Mouse (Mus musculus): ENCODE data around the gene Stap2. TPM values are rescaled to one million over a fixed set of nuclear protein-coding genes. Genes with fewer than 3 reads are reported as not detected.

Stap2 gene
- total RNA-seq, 2 experiments from 2014 or later, result 5.1 to 5.4 TPM

GRCm38 (mm10) chr17:55961631-55962030 is 43.8 kb downstream of the Stap2 start:
- peak in 1 of 2 experiments; percentile 11 for DNase-seq (ENCODE audit: low spot score in 2 of 2)

DNA sequence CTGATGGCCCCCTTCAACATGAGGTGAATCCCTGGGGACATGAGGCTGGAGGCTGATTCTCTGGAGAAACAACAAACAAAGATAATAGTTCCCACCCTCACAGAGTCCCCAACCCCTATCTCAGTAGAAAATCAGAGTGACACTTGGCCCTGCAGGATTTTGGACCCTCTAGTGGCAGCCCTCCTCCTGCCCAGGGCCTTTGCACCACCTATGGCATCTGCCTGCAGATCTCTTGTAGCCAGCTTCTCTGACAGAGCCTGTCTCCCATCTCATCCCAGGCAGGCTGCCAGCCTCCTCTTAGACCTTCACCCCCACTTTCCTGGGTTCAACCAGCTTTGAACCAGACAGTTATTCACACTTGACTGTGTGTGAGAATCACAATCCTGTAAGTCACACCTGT is 44.6 kb downstream of the Stap2 start:
- peak in 1 of 2 experiments; percentile 17 for DNase-seq (ENCODE audit: low spot score in 2 of 2)

DNA sequence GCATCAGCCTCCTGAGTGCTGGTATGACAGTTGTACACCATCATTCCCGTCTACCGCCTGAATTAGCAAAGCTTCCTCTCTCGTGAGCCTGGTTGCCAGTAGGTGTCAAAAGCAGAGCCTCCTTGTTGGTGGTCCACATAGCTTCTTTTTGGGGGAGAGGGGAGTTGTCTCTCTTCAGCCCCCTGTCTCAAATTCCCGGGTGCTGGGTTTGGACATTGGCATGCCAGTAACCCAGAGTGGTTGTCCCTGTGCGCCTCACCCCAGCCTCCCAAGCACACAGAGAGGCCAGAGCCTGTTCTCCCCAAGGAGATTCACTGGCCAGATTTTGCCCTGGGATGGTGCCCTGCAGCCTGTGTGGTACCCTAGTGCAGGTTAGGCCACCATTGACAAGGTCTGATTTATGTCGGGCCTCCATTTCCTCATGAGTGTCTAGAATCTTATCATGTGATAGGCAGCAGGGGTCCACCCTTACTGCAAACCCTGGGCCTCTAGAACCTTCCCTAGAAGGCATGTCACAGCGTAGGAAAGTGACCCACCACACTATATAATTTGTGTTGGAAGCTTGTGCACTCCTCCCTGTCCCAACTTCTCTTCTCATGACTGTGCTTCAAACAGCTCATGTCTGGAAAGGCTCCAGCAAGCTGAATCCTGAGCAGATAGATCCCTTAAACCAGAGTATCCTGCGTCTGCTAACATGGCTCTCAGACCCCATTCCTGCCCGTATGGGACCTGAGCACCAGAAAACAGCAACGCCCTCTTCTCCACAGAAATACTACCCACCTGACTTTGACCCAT is 45.2 kb downstream of the Stap2 start:
- no peak for DNase-seq (ENCODE audit: low spot score in 2 of 2)

DNA sequence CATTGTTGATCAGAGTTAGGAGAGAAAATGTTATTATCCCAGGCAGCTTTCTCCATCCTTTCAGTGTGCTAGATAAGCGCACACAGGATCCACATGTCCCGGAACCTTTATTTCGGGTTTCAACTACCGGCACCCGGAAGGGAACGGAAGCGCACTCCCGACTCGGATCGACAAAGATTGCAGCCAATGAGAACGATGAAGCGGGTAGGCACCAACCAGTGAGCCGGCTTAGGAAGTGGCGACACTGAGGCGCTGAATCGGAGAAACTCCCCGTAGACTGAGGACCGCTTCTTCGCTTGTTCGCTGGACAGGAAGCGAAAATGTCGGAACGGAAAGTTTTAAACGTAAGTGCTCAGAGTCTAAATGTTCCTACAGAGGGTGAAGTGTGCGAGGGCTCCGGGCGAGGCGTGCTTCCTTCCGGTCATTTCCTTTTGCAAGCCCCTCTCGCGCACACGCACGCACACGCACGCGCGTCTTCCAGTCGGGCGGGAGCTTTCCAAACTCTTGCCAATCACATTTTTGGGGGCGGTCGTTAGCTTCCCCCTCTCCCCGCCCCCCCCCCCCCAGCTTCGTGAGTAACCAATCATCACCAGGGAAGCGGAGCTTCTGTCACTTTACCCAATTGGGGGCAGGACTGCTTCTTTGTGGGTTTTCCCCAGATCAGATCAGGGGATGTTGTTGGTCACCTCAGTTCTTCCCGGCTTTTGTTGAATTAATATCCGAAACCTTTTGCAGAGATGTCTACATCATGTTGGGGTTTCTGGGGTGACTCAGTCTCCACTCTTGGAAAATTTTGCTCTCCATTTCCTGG is 46.3 kb downstream of the Stap2 start, which contains the start of gene Yju2:
TSS of gene Yju2 (plus strand) at position 182 of the 811 bp plus-strand sequence.
- peak; percentile 88 to 91 for DNase-seq (ENCODE audit: low spot score in 2 of 2)

- DNase-seq (ENCODE audit: low spot score in 2 of 2), result no peak
These were observed 46.8 kb downstream of the Stap2 start for GRCm38 (mm10) chr17:55958584-55958886.

GRCm38 (mm10) chr17:55957726-55958583 is 47.4 kb downstream of the Stap2 start:
- no peak for DNase-seq (ENCODE audit: low spot score in 2 of 2)

DNA sequence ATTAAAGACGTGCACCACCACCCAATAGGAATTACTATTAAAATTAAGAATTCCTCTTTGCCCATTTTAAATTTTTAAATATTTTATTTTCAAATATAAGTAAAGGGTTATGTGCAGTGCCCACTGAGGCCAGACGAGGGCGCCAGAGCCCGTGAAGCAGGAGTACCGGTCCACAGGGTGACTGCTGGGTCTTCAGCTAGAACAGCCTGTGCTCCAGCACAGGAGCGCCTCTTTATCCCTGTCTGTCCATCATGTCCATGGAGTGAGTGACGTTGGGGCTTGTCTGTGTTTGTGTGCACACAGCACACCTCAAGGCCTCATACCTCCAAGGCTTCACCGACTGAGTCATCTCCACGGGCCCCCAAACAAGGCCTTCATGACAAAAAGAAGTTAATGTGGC is 48.2 kb downstream of the Stap2 start:
- DNase-seq (ENCODE audit: low spot score in 2 of 2), result peak; percentile 69 to 78

DNA sequence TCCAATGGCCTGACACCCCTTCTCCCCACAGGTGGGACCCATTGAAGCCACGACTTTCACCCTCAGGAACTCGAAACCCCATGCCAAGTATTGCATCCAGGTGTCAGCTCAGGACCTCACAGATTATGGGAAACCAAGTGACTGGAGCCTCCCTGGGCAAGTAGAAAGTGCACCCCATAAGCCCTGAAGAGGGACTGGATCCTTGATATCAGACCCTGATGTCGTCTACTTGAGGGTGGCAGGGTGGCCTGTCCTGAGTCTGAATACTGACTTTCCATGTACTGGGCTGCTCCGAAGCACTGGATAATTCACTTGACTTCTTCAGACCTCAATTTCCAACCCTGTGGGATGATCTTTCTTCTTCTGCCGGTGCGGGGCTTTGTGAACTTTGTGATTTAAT is 48.8 kb downstream of the Stap2 start:
- no peak for DNase-seq (ENCODE audit: low spot score in 2 of 2)

GRCm38 (mm10) chr17:55956129-55956528 is 49.3 kb downstream of the Stap2 start:
- no peak for DNase-seq (ENCODE audit: low spot score in 2 of 2)

- no peak for DNase-seq (ENCODE audit: low spot score in 2 of 2)
These were observed 51.2 kb downstream of the Stap2 start for GRCm38 (mm10) chr17:55954229-55954628.

GRCm38 (mm10) chr17:55953751-55954150 is 51.6 kb downstream of the Stap2 start:
- DNase-seq (ENCODE audit: low spot score in 2 of 2), result no peak

DNA sequence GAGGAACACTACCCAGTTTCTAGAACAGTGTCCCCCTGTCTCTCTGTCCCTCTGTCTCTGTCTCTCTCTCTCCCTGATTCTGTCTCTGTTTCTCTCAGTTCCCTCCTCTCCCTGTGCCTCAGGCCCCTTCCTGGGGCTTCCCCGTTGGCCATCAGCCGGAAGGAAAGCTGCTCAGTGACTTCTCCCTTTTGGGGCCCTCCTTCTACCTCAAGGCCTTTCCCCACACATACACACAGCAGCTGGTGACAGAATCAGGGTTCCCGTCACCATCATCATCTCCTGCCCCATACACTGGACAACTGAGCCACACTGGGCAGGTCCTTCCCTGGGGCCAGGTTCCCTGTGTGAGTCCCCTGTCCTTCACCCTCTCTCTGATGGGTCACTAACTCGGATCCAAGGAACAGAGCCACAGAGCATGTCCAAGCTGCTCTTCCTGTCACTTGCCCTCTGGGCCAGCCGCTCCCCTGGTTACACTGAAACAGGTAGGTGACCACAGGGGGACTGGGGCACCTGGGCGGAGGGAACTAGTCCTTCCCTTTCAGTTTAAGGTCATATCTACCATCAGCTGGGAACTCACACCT is 52.8 kb downstream of the Stap2 start, which contains the start of gene Ebi3:
TSS of gene Ebi3 (plus strand) at position 194 of the 581 bp plus-strand sequence.
- DNase-seq (ENCODE audit: low spot score in 2 of 2), result no peak

- no peak for DNase-seq (ENCODE audit: low spot score in 2 of 2)
These were observed 53.3 kb downstream of the Stap2 start for GRCm38 (mm10) chr17:55952041-55952440.

- DNase-seq (ENCODE audit: low spot score in 2 of 2), result no peak
These were observed 54.8 kb downstream of the Stap2 start for GRCm38 (mm10) chr17:55950601-55951000.

GRCm38 (mm10) chr17:55949400-55949799 is 56.0 kb downstream of the Stap2 start, which contains the start of gene Zfp119b:
Gene Zfp119b, minus strand, starts transcription at chr17:55949500.
- DNase-seq (ENCODE audit: low spot score in 2 of 2), result no peak

- DNase-seq (ENCODE audit: low spot score in 2 of 2), result no peak
These were observed 56.7 kb downstream of the Stap2 start for GRCm38 (mm10) chr17:55948647-55949046.

Other genes starting within 250 kb of the Stap2 start
- gene Zfp119a, start 126.7 kb downstream of the Stap2 start, total RNA-seq (2021), result 1 to 10 TPM; 5.0 to 5.5 TPM
- 1 to 10 TPM; 4.7 to 4.8 TPM for gene Zfp959, start 113.5 kb downstream of the Stap2 start, total RNA-seq (2021)
- 1 to 10 TPM; 2.3 to 3.5 TPM for gene Zfp119b, start 56.1 kb downstream of the Stap2 start, total RNA-seq (2021)
- gene Ebi3, start 52.9 kb downstream of the Stap2 start, total RNA-seq (2021), result 1 to 10 TPM in 1 of 2 experiments, under 1 TPM in 1; 0.70 to 1.3 TPM
- gene Yju2, start 46.5 kb downstream of the Stap2 start, total RNA-seq (2021), result 10 to 100 TPM; 17.4 to 17.9 TPM
- 1 to 10 TPM; 2.0 to 2.2 TPM for gene Shd, start 35.1 kb downstream of the Stap2 start, total RNA-seq (2021)
- gene Fsd1, start 19.1 kb downstream of the Stap2 start, total RNA-seq (2021), result 1 to 10 TPM; 2.3 to 4.3 TPM
- gene Mpnd, start 127 bp upstream of the Stap2 start, total RNA-seq (2021), result 10 to 100 TPM; 68.1 to 97.5 TPM
- 10 to 100 TPM; 38.3 to 39.0 TPM for gene Sh3gl1, start 31.1 kb upstream of the Stap2 start, total RNA-seq (2021)
- gene Chaf1a, start 34.9 kb upstream of the Stap2 start, total RNA-seq (2021), result 1 to 10 TPM; 2.1 to 2.3 TPM
- 10 to 100 TPM; 63.6 to 77.6 TPM for gene Ubxn6, start 69.4 kb upstream of the Stap2 start, total RNA-seq (2021)
- gene Hdgfl2, start 74.0 kb upstream of the Stap2 start, total RNA-seq (2021), result 10 to 100 TPM; 53.9 to 67.0 TPM
- 100 to 1,000 TPM in 1 of 2 experiments, 10 to 100 TPM in 1; 65.0 to 212 TPM for gene Plin4, start 104.2 kb upstream of the Stap2 start, total RNA-seq (2021)
- gene Plin5, start 112.0 kb upstream of the Stap2 start, total RNA-seq (2021), result 10 to 100 TPM; 53.7 to 67.4 TPM
- 10 to 100 TPM; 21.2 to 57.7 TPM for gene Lrg1, start 116.4 kb upstream of the Stap2 start, total RNA-seq (2021)
- 1 to 10 TPM; 6.3 to 7.0 TPM for gene Sema6b, start 134.8 kb upstream of the Stap2 start, total RNA-seq (2021)
- gene Tnfaip8l1, start 156.9 kb upstream of the Stap2 start, total RNA-seq (2021), result 1 to 10 TPM; 1.9 to 2.5 TPM
- gene Mydgf, start 178.3 kb upstream of the Stap2 start, total RNA-seq (2021), result 10 to 100 TPM; 49.6 to 56.6 TPM
- gene Dpp9, start 213.3 kb upstream of the Stap2 start, total RNA-seq (2021), result 10 to 100 TPM; 35.8 to 37.6 TPM

Data from adrenal gland, adult 18-20 months (tissue).